Mouse (Mus musculus): ENCODE measurements around the gene Haus7. TPM values are rescaled to one million over a fixed set of nuclear protein-coding genes. Genes with fewer than 3 reads are reported as not detected.
A peak's percentile ranks its signal among the peaks of the same experiment; 100 is the strongest.

Gene Haus7
- polyA plus RNA-seq, 1 experiment from 2014 or later = 70.7 TPM

DNA sequence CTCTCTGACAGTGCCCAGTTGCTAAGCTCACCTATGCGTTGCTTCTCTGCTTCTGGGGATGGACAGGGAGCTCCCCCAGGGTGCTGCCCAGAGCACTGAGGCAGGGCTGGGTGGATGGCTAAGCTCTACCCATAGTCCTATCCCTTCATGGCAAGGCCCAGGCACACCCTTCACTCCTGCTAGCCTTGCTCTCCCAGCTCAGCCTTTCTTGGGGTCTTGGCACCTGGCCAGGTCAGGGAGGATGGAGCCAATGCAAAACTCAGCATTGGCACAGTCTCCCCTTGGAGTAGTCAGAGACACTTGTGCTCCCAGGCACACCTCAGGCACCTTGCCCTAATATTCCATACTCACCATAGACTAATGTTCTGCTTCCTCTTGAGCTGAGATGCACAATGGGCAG is 25.2 kb upstream of the Haus7 start:
- WGBS = 42% methylated on average over 1 of the region's 1 CpGs
- H3K27ac ChIP-seq (ENCODE audit: low read depth, low read length) = no peak overlapping the region
- ATAC-seq = no peak
- no peak overlapping the region for H3K9ac ChIP-seq (ENCODE audit: low read depth, low read length)
- no peaks in the 10 kb centered on the region; the same call in 1 of the 2 replicates for H3K27me3 ChIP-seq (replicated peaks; ENCODE audit: control insufficient read depth, insufficient read depth, low read length)
- no peaks in the 10 kb centered on the region for H3K4me1 ChIP-seq (ENCODE audit: control insufficient read depth, insufficient read depth, low read depth, low read length)
- H3K36me3 ChIP-seq (ENCODE audit: control insufficient read depth, insufficient read depth, low read length) = no peaks in the 10 kb centered on the region
- peak overlapping the region; percentile 36 for H3K4me2 ChIP-seq (ENCODE audit: low read length)
- no peaks in the 10 kb centered on the region for H3K9me3 ChIP-seq (ENCODE audit: control insufficient read depth, low read length)
- H3K4me3 ChIP-seq (ENCODE audit: low read length) = 0 out of 2 replicates have a peak overlapping the region, but pooled peaks have one; percentile 2

GRCm38 (mm10) chrX:73483484-73483810 is 24.6 kb upstream of the Haus7 start, which contains the start of gene Bgn:
Gene Bgn (plus strand): TSS chrX:73483602.
- ATAC-seq = no peak
- Histone ChIP-seq H3K27me3 (replicated peaks; ENCODE audit: control insufficient read depth, insufficient read depth, low read length) (no peaks in the 10 kb centered on the region; the same call in 1 of the 2 replicates), H3K4me3 (ENCODE audit: low read length) (0 out of 2 replicates have a peak within 1 kb of the TSS, but pooled peaks have one; percentile 2), H3K9me3 (ENCODE audit: control insufficient read depth, low read length) (no peaks in the 10 kb centered on the region), H3K9ac (ENCODE audit: low read depth, low read length) (no peak within 1 kb of the TSS), H3K4me2 (ENCODE audit: low read length) (peak within 1 kb of the TSS; percentile 36), H3K36me3 (ENCODE audit: control insufficient read depth, insufficient read depth, low read length) (no peaks in the 10 kb centered on the region), H3K27ac (ENCODE audit: low read depth, low read length) (no peak within 1 kb of the TSS), H3K4me1 (ENCODE audit: control insufficient read depth, insufficient read depth, low read depth, low read length) (no peaks in the 10 kb centered on the region)
- 24% methylated on average over 12 of the region's 14 CpGs for WGBS

DNA sequence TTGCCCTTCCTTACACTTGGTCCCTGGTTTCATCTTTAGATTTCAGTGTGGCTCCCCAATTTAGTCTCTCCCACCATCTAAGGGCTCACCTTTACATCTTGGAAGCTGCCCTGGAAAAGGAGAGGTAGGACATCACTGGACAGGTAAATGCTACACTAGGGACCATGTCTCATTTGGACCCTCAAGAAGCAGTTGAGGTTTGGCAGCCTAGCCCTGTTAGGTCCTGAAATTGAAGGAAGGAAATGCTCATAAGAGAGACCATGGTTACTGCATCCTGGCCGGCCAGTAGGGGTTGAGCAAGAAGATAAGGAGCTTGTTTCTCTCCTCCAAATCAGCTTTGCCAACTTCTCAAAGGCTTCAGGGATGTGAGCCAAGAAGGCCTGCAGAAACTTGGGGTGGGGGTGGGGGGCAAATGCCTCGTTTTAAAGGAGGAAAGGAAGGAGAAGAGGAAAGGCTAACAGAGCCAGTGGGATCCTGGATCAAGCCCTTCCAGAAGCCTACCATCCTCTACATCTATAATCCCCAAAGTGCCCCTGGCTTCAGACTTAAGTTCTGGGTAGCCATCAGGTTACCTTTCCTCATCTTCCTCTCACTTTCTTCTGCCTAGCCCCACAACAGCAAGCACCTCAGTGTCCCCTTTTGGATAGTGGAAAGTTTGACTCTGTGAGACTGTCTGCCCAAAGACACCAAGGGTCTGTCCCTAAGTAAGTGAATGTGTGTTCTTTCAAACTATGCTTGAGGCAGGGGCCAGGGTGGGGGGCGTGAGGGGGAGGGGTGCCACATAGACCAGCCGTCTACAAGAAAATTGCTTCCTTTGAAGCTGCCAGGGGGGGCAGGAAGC is 24.0 kb upstream of the Haus7 start:
- Histone ChIP-seq H3K4me1 (ENCODE audit: control insufficient read depth, insufficient read depth, low read depth, low read length) (no peaks in the 10 kb centered on the region), H3K4me3 (ENCODE audit: low read length) (no peak overlapping the region), H3K27me3 (replicated peaks; ENCODE audit: control insufficient read depth, insufficient read depth, low read length) (no peaks in the 10 kb centered on the region; the same call in 1 of the 2 replicates), H3K9me3 (ENCODE audit: control insufficient read depth, low read length) (no peaks in the 10 kb centered on the region), H3K4me2 (ENCODE audit: low read length) (no peak overlapping the region; the same call in 1 of the 2 replicates), H3K9ac (ENCODE audit: low read depth, low read length) (no peak overlapping the region), H3K27ac (ENCODE audit: low read depth, low read length) (no peak overlapping the region), H3K36me3 (ENCODE audit: control insufficient read depth, insufficient read depth, low read length) (no peaks in the 10 kb centered on the region)
- ATAC-seq = no peak
- WGBS = 44% methylated on average over 3 of the region's 4 CpGs

DNA sequence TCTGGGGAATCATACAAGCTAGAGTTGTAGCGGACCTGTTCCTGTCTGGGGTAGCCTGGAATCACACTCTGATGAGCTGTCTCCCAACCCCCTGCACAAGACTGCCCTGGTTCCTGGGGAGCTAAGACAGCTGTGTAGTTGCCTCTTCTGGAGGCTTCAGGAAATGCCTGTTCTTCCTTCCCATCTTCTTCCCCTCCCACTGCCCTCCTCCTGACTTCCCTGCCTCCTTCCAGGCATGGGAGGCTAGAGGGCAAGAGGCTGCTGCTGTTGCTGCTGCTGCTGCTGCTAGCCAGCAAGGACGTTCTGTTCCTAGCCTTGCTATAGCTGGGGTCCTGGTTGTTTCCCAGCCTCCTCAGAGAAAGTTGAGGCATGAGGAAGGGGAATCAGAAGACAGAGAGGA is 21.5 kb upstream of the Haus7 start:
- Histone ChIP-seq H3K4me1 (ENCODE audit: control insufficient read depth, insufficient read depth, low read depth, low read length) (no peaks in the 10 kb centered on the region), H3K36me3 (ENCODE audit: control insufficient read depth, insufficient read depth, low read length) (no peaks in the 10 kb centered on the region), H3K9ac (ENCODE audit: low read depth, low read length) (no peak overlapping the region), H3K27ac (ENCODE audit: low read depth, low read length) (no peak overlapping the region), H3K9me3 (ENCODE audit: control insufficient read depth, low read length) (no peaks in the 10 kb centered on the region), H3K4me3 (ENCODE audit: low read length) (no peak overlapping the region), H3K4me2 (ENCODE audit: low read length) (no peak overlapping the region), H3K27me3 (replicated peaks; ENCODE audit: control insufficient read depth, insufficient read depth, low read length) (no peaks in the 10 kb centered on the region; the same call in 1 of the 2 replicates)
- WGBS = 56% methylated on average over 2 of the region's 2 CpGs
- no peak for ATAC-seq

GRCm38 (mm10) chrX:73479656-73480055 is 20.8 kb upstream of the Haus7 start:
- Histone ChIP-seq H3K4me1 (ENCODE audit: control insufficient read depth, insufficient read depth, low read depth, low read length) (no peaks in the 10 kb centered on the region), H3K9ac (ENCODE audit: low read depth, low read length) (no peak overlapping the region), H3K4me2 (ENCODE audit: low read length) (no peak overlapping the region), H3K27ac (ENCODE audit: low read depth, low read length) (no peak overlapping the region), H3K4me3 (ENCODE audit: low read length) (no peak overlapping the region), H3K36me3 (ENCODE audit: control insufficient read depth, insufficient read depth, low read length) (no peaks in the 10 kb centered on the region), H3K9me3 (ENCODE audit: control insufficient read depth, low read length) (no peaks in the 10 kb centered on the region), H3K27me3 (replicated peaks; ENCODE audit: control insufficient read depth, insufficient read depth, low read length) (no peaks in the 10 kb centered on the region; the same call in 1 of the 2 replicates)
- no peak for ATAC-seq

DNA sequence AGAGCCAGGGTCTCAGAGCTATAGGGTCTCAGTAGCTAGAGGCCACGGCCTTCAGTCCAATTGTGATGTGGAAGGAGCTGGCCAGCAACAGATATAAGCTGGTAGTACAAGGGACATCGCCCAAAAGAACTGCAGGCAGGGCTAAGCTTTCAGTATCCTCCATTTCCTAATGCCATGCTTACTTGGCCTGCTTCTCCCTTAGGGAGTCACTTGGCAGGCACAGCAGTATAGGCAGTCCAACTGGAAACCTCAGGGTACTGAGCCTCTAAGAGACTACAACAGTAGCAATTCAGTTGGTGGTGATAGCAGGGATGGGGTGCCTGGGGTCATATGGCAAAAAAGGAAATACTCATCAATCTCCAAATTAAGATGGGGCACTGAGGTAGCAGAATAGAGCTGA is 18.7 kb upstream of the Haus7 start:
- Histone ChIP-seq H3K4me3 (ENCODE audit: low read length) (no peak overlapping the region), H3K36me3 (ENCODE audit: control insufficient read depth, insufficient read depth, low read length) (no peaks in the 10 kb centered on the region), H3K27ac (ENCODE audit: low read depth, low read length) (no peak overlapping the region), H3K9ac (ENCODE audit: low read depth, low read length) (no peak overlapping the region), H3K9me3 (ENCODE audit: control insufficient read depth, low read length) (no peaks in the 10 kb centered on the region), H3K4me1 (ENCODE audit: control insufficient read depth, insufficient read depth, low read depth, low read length) (no peaks in the 10 kb centered on the region), H3K4me2 (ENCODE audit: low read length) (no peak overlapping the region), H3K27me3 (replicated peaks; ENCODE audit: control insufficient read depth, insufficient read depth, low read length) (no peaks in the 10 kb centered on the region; the same call in 1 of the 2 replicates)
- WGBS = 78% methylated on average over 2 of the region's 2 CpGs
- no peak for ATAC-seq

- H3K9me3 ChIP-seq (ENCODE audit: control insufficient read depth, low read length) = no peaks in the 10 kb centered on the region
- H3K27me3 ChIP-seq (replicated peaks; ENCODE audit: control insufficient read depth, insufficient read depth, low read length) = no peaks in the 10 kb centered on the region; the same call in 1 of the 2 replicates
- 83% methylated on average over 2 of the region's 2 CpGs for WGBS
- no peaks in the 10 kb centered on the region for H3K4me1 ChIP-seq (ENCODE audit: control insufficient read depth, insufficient read depth, low read depth, low read length)
- H3K27ac ChIP-seq (ENCODE audit: low read depth, low read length) = no peak overlapping the region
- no peak overlapping the region for H3K9ac ChIP-seq (ENCODE audit: low read depth, low read length)
- no peak for ATAC-seq
- no peak overlapping the region for H3K4me3 ChIP-seq (ENCODE audit: low read length)
- H3K36me3 ChIP-seq (ENCODE audit: control insufficient read depth, insufficient read depth, low read length) = no peaks in the 10 kb centered on the region
- H3K4me2 ChIP-seq (ENCODE audit: low read length) = no peak overlapping the region
Measured at GRCm38 (mm10) chrX:73476621-73477020, 17.8 kb upstream of the Haus7 start.

DNA sequence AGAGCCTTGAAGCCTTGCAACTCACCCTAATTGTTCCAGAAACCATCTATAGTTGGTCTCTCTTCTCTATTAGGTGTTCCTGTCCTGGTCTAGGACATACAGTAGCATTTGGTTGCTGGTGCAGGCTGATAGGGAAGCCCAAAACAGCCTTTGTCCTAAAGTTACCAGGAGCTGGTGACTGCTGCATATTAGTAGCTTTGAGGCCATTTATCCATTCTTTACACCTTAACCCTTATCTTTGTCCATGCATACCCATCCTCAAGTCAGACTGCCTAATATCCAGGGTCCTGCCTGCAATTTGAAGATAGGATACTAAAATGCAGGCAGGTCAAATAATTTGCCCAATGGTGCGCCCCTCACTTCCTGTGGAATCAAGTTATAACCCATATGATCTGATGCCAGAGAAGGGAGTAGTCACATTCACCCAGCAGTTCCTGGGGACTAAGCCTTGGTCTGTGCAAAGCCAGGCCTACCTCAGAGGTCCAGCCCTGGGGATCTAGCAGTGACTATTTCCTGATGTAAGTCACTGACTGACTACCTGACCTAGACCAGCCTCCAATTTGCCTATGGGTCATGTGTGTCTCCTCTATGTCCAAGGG is 16.9 kb upstream of the Haus7 start:
- H3K27me3 ChIP-seq (replicated peaks; ENCODE audit: control insufficient read depth, insufficient read depth, low read length) = no peaks in the 10 kb centered on the region; the same call in 1 of the 2 replicates
- no peaks in the 10 kb centered on the region for H3K4me1 ChIP-seq (ENCODE audit: control insufficient read depth, insufficient read depth, low read depth, low read length)
- WGBS = 88% methylated on average over 1 of the region's 1 CpGs
- H3K27ac ChIP-seq (ENCODE audit: low read depth, low read length) = no peak overlapping the region
- H3K4me3 ChIP-seq (ENCODE audit: low read length) = no peak overlapping the region
- no peaks in the 10 kb centered on the region for H3K9me3 ChIP-seq (ENCODE audit: control insufficient read depth, low read length)
- H3K4me2 ChIP-seq (ENCODE audit: low read length) = no peak overlapping the region
- no peak overlapping the region for H3K9ac ChIP-seq (ENCODE audit: low read depth, low read length)
- no peak for ATAC-seq
- H3K36me3 ChIP-seq (ENCODE audit: control insufficient read depth, insufficient read depth, low read length) = no peaks in the 10 kb centered on the region

- WGBS = 58% methylated on average over 12 of the region's 12 CpGs
- H3K4me1 ChIP-seq (ENCODE audit: control insufficient read depth, insufficient read depth, low read depth, low read length) = no peaks in the 10 kb centered on the region
- H3K4me3 ChIP-seq (ENCODE audit: low read length) = no peak overlapping the region
- no peaks in the 10 kb centered on the region for H3K9me3 ChIP-seq (ENCODE audit: control insufficient read depth, low read length)
- no peak for ATAC-seq
- no peak overlapping the region for H3K4me2 ChIP-seq (ENCODE audit: low read length)
- no peaks in the 10 kb centered on the region for H3K36me3 ChIP-seq (ENCODE audit: control insufficient read depth, insufficient read depth, low read length)
- H3K27ac ChIP-seq (ENCODE audit: low read depth, low read length) = no peak overlapping the region
- H3K9ac ChIP-seq (ENCODE audit: low read depth, low read length) = no peak overlapping the region
- no peaks in the 10 kb centered on the region; the same call in 1 of the 2 replicates for H3K27me3 ChIP-seq (replicated peaks; ENCODE audit: control insufficient read depth, insufficient read depth, low read length)
Measured at GRCm38 (mm10) chrX:73474340-73475165, 15.7 kb upstream of the Haus7 start.

Measured in hindbrain, embryonic 16.5 days (tissue).